Mouse (Mus musculus) right cerebral cortex, postnatal 10 days (tissue): Measurements from ENCODE around the gene Acnat1.
"Not testable (repeated sequence)": the region's sequence is repeated elsewhere in the genome, so short reads cannot be mapped to it uniquely, and the experiment has no call there.

Experiments used
- DNase-seq, 2 experiments: peaks; one replicate each; pipeline ENCODE4 v3.0.0; 2021; ENCODE audit warnings: low spot score in 2 of 2

Acnat1 gene

DNA sequence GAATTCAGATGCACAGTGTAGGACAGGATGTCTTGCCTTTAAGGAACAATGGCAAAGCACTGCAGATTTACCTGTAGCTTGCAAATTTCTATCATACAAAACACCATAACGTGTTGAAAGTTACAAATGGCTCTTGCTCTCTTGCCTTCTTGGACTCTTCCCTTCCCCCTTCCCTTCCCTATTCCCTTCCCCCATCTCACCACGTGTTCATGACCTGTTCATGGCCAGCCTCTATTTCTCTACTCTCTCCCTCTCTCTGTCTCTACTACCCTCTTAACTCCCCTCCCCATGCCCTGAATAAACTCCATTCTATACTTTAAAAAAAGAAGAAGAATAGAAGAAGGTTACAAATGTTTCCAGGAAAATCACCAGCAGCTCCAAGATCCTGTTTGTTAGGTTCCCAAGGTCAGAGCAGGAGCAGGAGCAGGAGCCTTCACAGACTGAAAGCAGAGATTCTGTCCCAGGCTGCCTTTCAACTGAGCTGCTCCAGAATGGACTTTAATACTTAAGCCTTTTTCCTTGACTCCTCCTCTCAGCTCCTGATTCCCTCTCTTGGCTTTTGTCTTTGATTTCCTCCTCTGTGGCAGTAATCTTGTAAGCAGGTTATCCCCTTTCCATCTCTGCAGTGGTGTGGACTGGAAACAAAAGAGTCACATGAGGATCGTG is at the start of gene Acnat1:
Acnat1 (minus strand) TSS at position 478 of the 666 bp plus-strand sequence.
- no peak for DNase-seq

DNA sequence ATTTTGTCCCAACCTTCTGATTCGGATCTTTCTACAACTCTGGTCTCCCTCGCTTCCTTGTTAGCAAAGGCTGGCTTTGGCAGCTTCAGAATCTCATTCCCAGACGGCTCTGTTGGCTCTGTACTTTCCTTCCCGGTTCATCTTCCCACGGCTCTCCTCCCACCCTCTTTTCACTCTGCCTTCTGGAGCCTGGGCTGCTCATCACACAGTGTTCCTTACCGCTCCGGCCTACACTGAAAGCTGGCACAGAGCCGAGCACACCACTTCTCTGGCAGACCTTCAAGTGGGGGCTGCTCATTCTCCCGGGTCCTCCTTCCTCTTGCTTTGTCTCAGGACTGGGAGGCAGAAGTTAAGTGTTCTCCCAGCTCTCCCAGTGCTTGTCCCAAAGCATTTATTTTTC is 48.9 kb upstream of the Acnat1 start:
- peak; percentile 83 to 86 for DNase-seq

- DNase-seq: no peak
Measured at GRCm38 (mm10) chr4:49521346-49521745, 47.6 kb upstream of the Acnat1 start.

GRCm38 (mm10) chr4:49520572-49521340 is 47.0 kb upstream of the Acnat1 start, which contains the start of the genes Mrpl50 and Zfp189:
Gene Mrpl50 (minus strand): TSS chr4:49521093.
Gene Zfp189 (plus strand): TSS chr4:49521176.
- peak; percentile 98 to 99 for DNase-seq

DNA sequence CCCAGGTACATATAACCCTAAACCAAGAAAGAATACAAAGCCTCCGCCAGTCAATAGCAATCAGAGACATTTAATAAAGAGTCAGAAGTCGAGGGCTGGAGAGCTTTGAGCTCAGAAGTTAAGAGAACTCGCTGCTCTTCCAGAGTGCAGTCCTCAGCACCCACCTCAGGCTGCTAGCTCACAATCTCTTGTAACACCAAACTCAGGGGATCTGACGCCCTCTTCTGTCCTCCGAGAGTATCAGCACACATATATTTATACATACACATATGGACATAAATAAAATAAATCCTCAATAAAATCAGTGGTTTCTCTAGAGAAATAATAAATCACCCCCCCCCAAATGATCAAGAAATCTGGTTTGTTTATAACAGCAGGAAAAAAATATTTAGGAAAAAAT is 45.8 kb upstream of the Acnat1 start:
- no peak for DNase-seq

GRCm38 (mm10) chr4:49514441-49514840 is 40.7 kb upstream of the Acnat1 start:
- no peak for DNase-seq

DNA sequence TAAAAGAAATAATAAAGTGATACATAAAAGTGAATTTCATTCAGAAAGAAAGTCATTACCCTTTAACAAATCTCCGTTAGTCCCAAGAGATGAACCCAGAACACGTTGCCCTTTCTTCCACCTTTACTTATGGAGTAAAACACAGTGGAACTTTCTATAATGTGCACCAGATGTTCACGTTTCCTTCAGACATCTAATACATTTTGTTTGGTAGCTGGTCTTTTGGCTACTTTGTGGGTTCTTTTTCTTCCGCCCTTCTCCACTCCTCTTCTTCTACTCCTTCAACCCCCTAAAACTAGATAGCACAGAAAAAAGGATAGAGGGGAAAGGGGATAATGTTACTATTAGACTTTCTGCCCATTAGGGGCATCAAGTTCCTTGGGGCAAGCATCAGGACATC is 38.9 kb upstream of the Acnat1 start:
- no peak for DNase-seq

- not testable (repeated sequence) for DNase-seq
Measured at GRCm38 (mm10) chr4:49510236-49510835, 36.6 kb upstream of the Acnat1 start.

DNA sequence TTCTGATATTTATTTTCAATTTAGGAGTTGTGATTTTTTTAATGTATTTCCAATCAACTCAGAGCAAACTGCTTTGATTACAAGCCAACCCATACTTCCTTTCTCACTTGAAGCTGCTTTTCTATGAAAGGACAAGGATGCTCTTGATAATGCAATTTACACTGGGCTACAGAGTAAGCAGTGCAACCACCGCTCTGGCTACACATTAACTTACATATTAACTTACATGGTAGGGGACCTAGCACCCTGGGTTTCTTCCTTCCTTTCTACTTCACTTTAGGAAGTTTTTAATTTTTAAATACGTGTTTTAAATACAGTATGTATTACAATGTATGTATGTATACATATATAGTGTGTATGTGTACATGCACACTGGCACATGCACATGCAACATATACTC is 35.5 kb upstream of the Acnat1 start:
- DNase-seq: no peak

DNA sequence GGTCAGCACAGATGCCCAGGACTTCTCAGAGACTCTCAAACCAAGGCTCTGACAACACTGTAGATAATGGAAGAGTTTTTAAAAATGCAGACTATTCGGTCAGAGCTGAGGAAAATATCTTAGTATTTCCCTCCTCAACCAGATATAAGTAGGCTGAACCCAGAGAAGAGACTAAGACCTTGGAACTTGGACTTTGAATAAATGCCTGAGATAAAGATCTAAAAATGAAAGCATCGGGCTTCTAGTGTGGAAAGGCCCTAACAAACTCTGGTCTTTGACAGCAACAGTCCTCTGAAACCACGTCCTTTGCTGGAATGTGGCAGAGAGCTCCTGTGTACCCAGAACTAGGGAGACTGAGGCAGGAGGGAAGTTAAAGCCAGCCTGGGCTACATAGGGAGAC is 32.7 kb upstream of the Acnat1 start, which contains the start of gene Baat:
Baat (minus strand) TSS at position 172 of the 400 bp plus-strand sequence.
- DNase-seq: no peak

DNA sequence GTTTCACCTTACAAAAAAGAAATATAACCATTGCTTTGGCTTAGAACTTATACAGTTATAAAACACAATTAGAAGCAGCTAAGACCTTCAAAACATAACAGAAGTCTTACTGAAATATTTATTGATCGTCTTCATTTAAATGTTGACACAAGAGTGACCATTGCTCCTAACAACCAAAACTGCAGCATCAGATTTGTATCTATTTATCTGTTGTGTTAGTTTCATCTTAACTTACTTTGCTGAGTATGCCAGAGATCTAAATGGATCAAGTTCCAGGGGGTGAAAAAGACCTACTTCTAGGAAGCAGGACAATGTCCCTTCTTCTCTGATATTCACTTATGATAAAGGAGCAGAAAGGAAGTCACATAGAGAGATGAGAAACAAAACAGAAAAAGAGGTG is 29.9 kb upstream of the Acnat1 start:
- no peak for DNase-seq

DNA sequence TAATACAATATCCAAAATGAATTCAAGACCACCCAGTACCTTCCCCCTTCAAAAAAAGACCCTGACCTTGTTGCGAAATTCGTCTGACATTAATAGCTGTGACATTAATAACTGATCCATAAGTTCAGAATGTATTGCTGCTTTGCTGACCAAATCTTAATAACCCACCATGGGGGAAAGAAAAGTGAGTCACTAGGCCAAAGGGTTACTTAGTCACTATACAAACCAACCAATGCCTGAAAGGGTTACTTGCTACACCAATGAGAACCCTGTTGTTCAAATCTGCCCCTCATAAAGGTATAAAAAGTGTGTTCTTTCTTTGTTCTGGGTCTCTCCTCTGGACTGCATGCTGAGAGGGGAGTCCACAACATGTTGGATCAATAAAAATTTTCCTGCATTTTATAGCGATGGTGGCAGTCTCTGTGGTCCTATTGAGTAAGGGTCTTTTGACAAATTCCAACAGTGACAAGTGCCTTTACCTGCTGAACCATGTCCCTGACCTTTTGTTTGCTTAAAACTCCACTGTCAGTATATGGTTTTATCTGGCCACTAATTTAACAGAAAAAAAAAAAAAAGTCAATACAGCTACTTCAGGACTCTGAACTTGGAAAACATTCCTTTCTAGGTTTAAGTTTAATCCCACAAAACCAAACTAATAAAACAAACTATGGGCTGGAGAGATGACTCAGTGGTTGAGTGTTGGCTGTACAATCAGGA is 12.4 kb upstream of the Acnat1 start:
- DNase-seq: not testable (repeated sequence)

- no peak for DNase-seq
Measured at GRCm38 (mm10) chr4:49485442-49485841, 11.7 kb upstream of the Acnat1 start.

- DNase-seq: no peak
Measured at GRCm38 (mm10) chr4:49480896-49481295, 7.2 kb upstream of the Acnat1 start.

- DNase-seq: no peak
Measured at GRCm38 (mm10) chr4:49480104-49480760, 6.5 kb upstream of the Acnat1 start.

GRCm38 (mm10) chr4:49479035-49479434 is 5.3 kb upstream of the Acnat1 start:
- DNase-seq: not testable (repeated sequence)

DNA sequence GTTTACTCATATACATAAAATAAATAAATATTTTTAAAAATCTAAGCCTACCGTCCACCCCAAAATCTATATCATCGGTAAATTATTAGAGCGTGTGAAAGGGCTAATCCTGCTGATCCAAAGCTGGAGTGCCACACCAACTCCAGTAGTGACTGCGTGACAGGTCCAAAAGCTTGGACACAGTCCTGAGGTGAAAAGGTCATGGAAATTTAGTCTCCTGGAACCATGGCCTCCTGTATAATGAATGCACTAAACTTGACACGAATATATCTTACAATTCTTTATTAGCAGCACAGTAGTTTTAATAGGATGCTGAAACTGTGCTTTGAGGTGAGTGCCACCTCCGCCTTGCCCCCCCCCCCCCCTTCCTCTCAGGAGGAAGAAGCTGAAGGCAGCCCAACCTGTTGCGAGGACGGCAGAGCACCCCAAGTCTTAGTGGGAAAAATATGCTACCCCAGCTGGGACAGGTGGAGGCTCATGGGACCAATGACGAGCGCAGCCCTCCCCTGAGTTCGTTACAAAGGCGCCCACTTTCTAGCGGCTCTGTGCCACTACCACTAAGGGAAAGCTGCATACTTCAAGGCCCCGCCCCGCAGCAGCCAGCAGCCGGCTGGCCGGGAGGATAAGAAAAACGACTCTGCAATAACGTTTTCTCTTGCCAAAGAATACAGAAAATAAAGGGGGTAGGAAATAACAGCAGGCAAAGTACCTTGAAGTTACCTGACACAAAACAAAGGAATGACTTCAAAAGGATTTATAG is 4.6 kb upstream of the Acnat1 start:
- DNase-seq: no peak

- no peak for DNase-seq
Measured at GRCm38 (mm10) chr4:49474583-49474982, 871 bp upstream of the Acnat1 start.

GRCm38 (mm10) chr4:49469435-49470151 is 4.1 kb downstream of the Acnat1 start:
- no peak for DNase-seq

DNA sequence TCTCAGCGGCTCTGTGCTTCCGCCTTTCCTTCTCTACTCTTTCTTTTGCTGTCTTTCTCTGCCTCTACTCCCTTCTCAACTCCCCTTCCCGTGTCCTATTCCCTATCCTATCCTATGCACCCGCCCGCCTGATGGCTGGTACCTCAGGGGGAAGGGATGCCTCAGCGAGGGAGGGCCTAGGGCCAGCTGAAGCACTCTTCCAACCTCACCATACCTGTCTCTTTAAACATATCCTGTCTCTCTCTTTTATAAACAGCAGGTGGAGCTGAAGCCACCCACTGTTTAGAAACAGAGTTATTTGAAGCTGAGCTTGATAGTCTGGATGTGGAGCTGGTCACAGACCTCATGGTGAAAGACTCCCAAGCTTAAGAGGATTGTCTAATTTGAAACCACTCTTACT is 6.4 kb downstream of the Acnat1 start:
- DNase-seq: no peak
